Mouse (Mus musculus): ENCODE data around the gene Chd3. TPM values are rescaled to one million over a fixed set of nuclear protein-coding genes. Genes with fewer than 3 reads are reported as not detected.

Chd3 gene
- polyA plus RNA-seq, 1 experiment from 2014 or later: 91.9 TPM

DNA sequence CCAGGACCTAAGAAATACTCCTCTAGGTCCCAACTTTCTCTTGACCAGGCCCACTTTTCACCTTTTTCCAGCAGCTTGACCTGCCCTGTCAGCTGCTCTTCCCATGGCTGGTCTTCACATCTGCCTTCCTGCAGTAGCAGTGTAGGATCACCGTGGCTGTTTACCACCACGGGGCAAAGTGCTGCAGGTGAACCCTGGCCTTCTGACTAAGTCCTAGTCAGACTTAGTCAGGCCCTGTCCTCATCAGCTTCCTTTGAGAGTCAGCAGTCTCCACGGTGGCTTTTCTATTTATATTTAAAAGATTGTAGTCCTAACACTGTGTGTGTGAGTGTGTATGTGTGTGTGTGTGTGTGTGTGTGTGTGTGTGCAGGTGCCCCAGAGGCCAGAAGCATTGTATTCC, 8.6 kb upstream of the Chd3 start:
- peaks cover 22% of the 10 kb centered on the region for H3K36me3 ChIP-seq
- H3K4me1 ChIP-seq (replicated peaks): 0 out of 2 replicates have a peak, but pooled peaks cover 2% of the 10 kb centered on the region
- no peak overlapping the region for H3K27ac ChIP-seq
- no peak for ATAC-seq
- WGBS: 80% methylated on average over 3 of the region's 3 CpGs
- no peak overlapping the region for H3K4me2 ChIP-seq (replicated peaks)
- H3K27me3 ChIP-seq: no peaks in the 10 kb centered on the region
- H3K4me3 ChIP-seq (replicated peaks): no peak overlapping the region
- no peaks in the 10 kb centered on the region for H3K9me3 ChIP-seq
- no peak overlapping the region for H3K9ac ChIP-seq (replicated peaks)

DNA sequence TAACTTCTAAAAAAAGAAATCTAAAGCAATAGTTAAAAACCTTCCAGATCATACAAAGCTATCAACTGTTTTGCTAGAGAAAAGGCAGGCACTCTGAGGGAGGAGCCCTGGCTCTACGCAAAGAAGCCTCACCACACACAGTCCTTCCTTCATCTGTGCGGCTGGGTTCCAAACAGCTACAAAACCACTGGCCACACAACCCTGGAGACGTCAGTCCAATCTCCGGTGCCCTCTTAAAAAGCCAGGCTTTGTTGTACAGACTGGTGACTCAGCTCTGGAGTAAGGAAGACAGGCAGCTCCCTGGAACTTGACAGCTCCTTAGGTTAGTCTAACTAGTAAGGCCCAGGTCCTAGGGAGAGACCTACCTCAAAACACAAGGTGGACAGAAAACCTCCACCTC, 6.4 kb upstream of the Chd3 start:
- no peak overlapping the region for H3K27ac ChIP-seq
- peaks cover 20% of the 10 kb centered on the region for H3K36me3 ChIP-seq
- no peak overlapping the region for H3K9ac ChIP-seq (replicated peaks)
- H3K27me3 ChIP-seq: no peaks in the 10 kb centered on the region
- WGBS: 93% methylated on average over 4 of the region's 4 CpGs
- no peak overlapping the region for H3K4me3 ChIP-seq (replicated peaks)
- peaks cover 24% of the 10 kb centered on the region for H3K4me1 ChIP-seq (replicated peaks)
- ATAC-seq: no peak
- no peak overlapping the region for H3K4me2 ChIP-seq (replicated peaks)
- no peaks in the 10 kb centered on the region for H3K9me3 ChIP-seq

DNA sequence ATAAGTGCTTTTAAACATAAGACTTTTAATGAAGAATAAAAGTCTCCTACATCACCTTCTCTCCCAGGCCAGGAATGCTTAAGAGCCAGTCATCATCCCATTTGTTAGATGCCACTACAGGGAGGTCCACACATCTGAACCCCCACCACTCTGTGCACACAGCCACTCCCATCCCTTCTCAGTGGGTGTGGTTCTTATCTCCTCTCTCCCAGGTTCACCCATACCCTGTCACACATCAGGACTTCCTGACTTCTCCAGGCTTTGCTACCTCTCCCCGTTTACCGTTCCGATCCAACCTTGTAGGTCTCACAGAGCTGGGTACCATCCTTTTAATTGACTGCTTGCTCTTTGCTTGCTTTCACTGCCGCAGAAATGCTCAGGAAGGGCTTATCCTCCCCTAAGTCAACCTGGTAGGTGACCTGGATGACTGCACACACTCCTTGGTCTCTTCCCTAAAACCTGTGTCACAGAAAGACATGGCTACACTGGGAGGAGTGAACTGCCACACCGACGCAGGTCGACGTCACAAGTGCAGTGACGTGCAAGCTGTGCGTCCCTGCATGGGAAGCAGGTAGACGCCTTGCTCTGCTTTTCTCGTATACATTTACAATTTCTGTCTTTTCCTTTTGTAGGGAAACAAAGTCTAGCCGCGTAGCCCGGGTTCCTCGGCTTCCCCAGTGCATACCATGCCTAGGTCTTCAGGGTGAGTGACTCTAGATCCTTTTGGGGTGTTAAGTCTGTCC, 4.2 kb upstream of the Chd3 start:
- H3K4me1 ChIP-seq (replicated peaks): peaks cover 31% of the 10 kb centered on the region
- no peak overlapping the region for H3K4me3 ChIP-seq (replicated peaks)
- ATAC-seq: no peak
- H3K27ac ChIP-seq: no peak overlapping the region
- no peak overlapping the region for H3K9ac ChIP-seq (replicated peaks)
- no peaks in the 10 kb centered on the region for H3K27me3 ChIP-seq
- H3K36me3 ChIP-seq: peaks cover 20% of the 10 kb centered on the region
- H3K4me2 ChIP-seq (replicated peaks): no peak overlapping the region
- WGBS: 94% methylated on average over 16 of the region's 16 CpGs
- no peaks in the 10 kb centered on the region for H3K9me3 ChIP-seq

DNA sequence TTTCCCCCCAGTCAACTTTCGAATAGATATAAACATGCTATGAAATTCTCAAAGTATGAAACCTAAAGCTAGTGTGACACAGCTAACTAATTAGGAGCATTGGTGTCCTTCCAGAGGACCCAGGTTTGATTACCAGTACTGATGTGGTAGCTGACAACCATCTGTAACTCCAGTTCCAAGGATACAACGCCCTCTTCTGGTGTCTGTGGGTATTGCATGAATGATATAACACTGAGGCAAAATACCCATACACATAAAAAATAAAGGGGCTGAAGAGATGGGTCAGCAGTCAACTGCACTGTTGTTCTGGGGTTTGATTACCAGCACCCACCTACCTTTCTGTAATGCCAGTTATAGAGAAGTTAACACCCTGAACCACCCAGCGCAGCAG, 3.6 kb upstream of the Chd3 start:
- Histone ChIP-seq H3K4me1 (replicated peaks) (peaks cover 35% of the 10 kb centered on the region), H3K4me2 (replicated peaks) (no peak overlapping the region), H3K27me3 (no peaks in the 10 kb centered on the region), H3K27ac (peak overlapping the region; percentile 79; the same call in 1 of the 2 replicates), H3K4me3 (replicated peaks) (no peak overlapping the region), H3K9ac (replicated peaks) (no peak overlapping the region), H3K36me3 (peaks cover 17% of the 10 kb centered on the region), H3K9me3 (no peaks in the 10 kb centered on the region)
- no peak for ATAC-seq
- WGBS: 67% methylated on average over 3 of the region's 3 CpGs

- Histone ChIP-seq H3K4me2 (replicated peaks) (peak overlapping the region; percentile 42), H3K27me3 (no peaks in the 10 kb centered on the region), H3K9ac (replicated peaks) (peak overlapping the region; percentile 48), H3K9me3 (no peaks in the 10 kb centered on the region), H3K4me3 (replicated peaks) (peak overlapping the region; percentile 19; the same call in 1 of the 2 replicates), H3K4me1 (replicated peaks) (peaks cover 41% of the 10 kb centered on the region), H3K27ac (peak overlapping the region; percentile 79), H3K36me3 (peaks cover 13% of the 10 kb centered on the region)
- WGBS: 47% methylated on average over 12 of the region's 12 CpGs
- no peak for ATAC-seq
Measured at GRCm38 (mm10) chr11:69372056-69372779, 3.0 kb upstream of the Chd3 start.

GRCm38 (mm10) chr11:69371601-69372000, 2.4 kb upstream of the Chd3 start:
- Histone ChIP-seq H3K4me2 (replicated peaks) (peak overlapping the region; percentile 42), H3K9me3 (no peaks in the 10 kb centered on the region), H3K27ac (peak overlapping the region; percentile 79), H3K27me3 (no peaks in the 10 kb centered on the region), H3K36me3 (peaks cover 13% of the 10 kb centered on the region), H3K4me1 (replicated peaks) (peaks cover 43% of the 10 kb centered on the region), H3K9ac (replicated peaks) (peak overlapping the region; percentile 48), H3K4me3 (replicated peaks) (peak overlapping the region; percentile 19)
- 21% methylated on average over 12 of the region's 12 CpGs for WGBS
- no peak for ATAC-seq

DNA sequence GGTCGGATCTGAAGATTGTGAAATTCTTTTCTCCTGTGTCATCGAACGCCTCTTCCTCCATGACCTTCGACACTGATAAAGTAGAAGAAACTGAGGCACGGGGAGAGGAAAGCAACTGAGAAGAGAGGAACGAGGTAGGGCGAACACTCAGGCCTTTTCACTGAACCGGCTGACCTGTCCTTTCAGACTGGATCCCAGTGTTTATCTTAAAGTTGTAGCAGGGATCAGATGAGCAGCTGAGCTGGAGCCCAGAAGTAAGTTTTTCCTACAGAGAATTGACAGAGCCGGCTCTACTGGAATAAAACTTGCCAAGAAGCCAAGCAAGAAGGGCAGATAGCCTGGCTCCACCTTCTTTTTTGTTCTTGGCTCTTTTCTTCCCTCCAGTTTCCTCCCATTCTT, 1.6 kb upstream of the Chd3 start:
- no peaks in the 10 kb centered on the region for H3K9me3 ChIP-seq
- H3K4me2 ChIP-seq (replicated peaks): peak overlapping the region; percentile 42
- H3K27ac ChIP-seq: peak overlapping the region; percentile 79
- H3K27me3 ChIP-seq: no peaks in the 10 kb centered on the region
- H3K4me3 ChIP-seq (replicated peaks): peak overlapping the region; percentile 19; the same call in 1 of the 2 replicates
- H3K36me3 ChIP-seq: peaks cover 12% of the 10 kb centered on the region
- H3K4me1 ChIP-seq (replicated peaks): peaks cover 48% of the 10 kb centered on the region
- ATAC-seq: no peak
- 12% methylated on average over 9 of the region's 9 CpGs for WGBS
- peak overlapping the region; percentile 48; the same call in 1 of the 2 replicates for H3K9ac ChIP-seq (replicated peaks)

- Histone ChIP-seq H3K4me3 (replicated peaks) (peak overlapping the region; percentile 95), H3K9me3 (no peaks in the 10 kb centered on the region), H3K27ac (peak overlapping the region; percentile 100), H3K27me3 (no peaks in the 10 kb centered on the region), H3K36me3 (peaks cover 9% of the 10 kb centered on the region; the same call in 1 of the 2 replicates), H3K4me1 (replicated peaks) (peaks cover 54% of the 10 kb centered on the region), H3K4me2 (replicated peaks) (peak overlapping the region; percentile 96), H3K9ac (replicated peaks) (peak overlapping the region; percentile 99)
- 23% methylated on average over 2 of the region's 2 CpGs for WGBS
- no peak for ATAC-seq
Measured at GRCm38 (mm10) chr11:69369990-69370816, 997 bp upstream of the Chd3 start.

GRCm38 (mm10) chr11:69368356-69369214, 621 bp downstream of the Chd3 start:
- peak overlapping the region; percentile 100 for H3K27ac ChIP-seq
- WGBS: under 1% methylated on average over 46 of the region's 106 CpGs
- H3K4me3 ChIP-seq (replicated peaks): peak overlapping the region; percentile 95
- H3K27me3 ChIP-seq: no peaks in the 10 kb centered on the region
- peaks cover 70% of the 10 kb centered on the region for H3K4me1 ChIP-seq (replicated peaks)
- ATAC-seq: peak; percentile 7; the same call in 1 of the 2 replicates
- H3K9ac ChIP-seq (replicated peaks): peak overlapping the region; percentile 99
- peak overlapping the region; percentile 96 for H3K4me2 ChIP-seq (replicated peaks)
- no peaks in the 10 kb centered on the region for H3K9me3 ChIP-seq
- H3K36me3 ChIP-seq: peaks cover 14% of the 10 kb centered on the region

GRCm38 (mm10) chr11:69367616-69368355, 1.4 kb downstream of the Chd3 start:
- H3K27ac ChIP-seq: peak overlapping the region; percentile 100
- under 1% methylated on average over 22 of the region's 22 CpGs for WGBS
- H3K9me3 ChIP-seq: no peaks in the 10 kb centered on the region
- peak overlapping the region; percentile 95 for H3K4me3 ChIP-seq (replicated peaks)
- H3K36me3 ChIP-seq: peaks cover 16% of the 10 kb centered on the region
- peaks cover 70% of the 10 kb centered on the region for H3K4me1 ChIP-seq (replicated peaks)
- no peaks in the 10 kb centered on the region for H3K27me3 ChIP-seq
- no peak for ATAC-seq
- peak overlapping the region; percentile 99 for H3K9ac ChIP-seq (replicated peaks)
- peak overlapping the region; percentile 96 for H3K4me2 ChIP-seq (replicated peaks)
